Mouse (Mus musculus) CH12.LX (cell line): Measurements from ENCODE around the gene Zc3h12c. TPM values are rescaled to one million over a fixed set of nuclear protein-coding genes. Genes with fewer than 3 reads are reported as not detected.
A peak's percentile ranks its signal among the peaks of the same experiment; 100 is the strongest.

Source experiments
- DNase-seq: peaks from one replicate; pipeline ENCODE4 v3.0.0-alpha.2; 2013; ENCODE audit errors: extremely low read depth
- H3K27ac ChIP-seq: 2 replicates; pipeline ENCODE4 v1.5.1; 2012; ENCODE audit warnings: low read depth, mild to moderate bottlenecking, control low read depth, moderate library complexity; ENCODE audit not compliant: insufficient read depth
- H3K27me3 ChIP-seq: replicated peaks from 2 replicates; pipeline ENCODE3; 2012; ENCODE audit warnings: inconsistent platforms
- H3K36me3 ChIP-seq, 2 experiments: replicated peaks in 1 of 2; 2 replicates each; pipeline versions ENCODE3 to v1.6.1; 2012; ENCODE audit warnings: inconsistent platforms in 1 of 2, low read length in 1 of 2, mild to moderate bottlenecking in 1 of 2, mixed read lengths in 1 of 2, moderate library complexity in 1 of 2; ENCODE audit not compliant: control insufficient read depth in 1 of 2, insufficient read depth in 1 of 2
- H3K4me1 ChIP-seq, 2 experiments: 2 replicates each; pipeline ENCODE4 v1.6.1; 2012; ENCODE audit warnings: inconsistent platforms in 1 of 2, moderate library complexity in 1 of 2; ENCODE audit not compliant: insufficient read depth in 2 of 2, control insufficient read depth in 1 of 2
- H3K4me2 ChIP-seq: 2 replicates; pipeline ENCODE4 v1.6.1; 2012; ENCODE audit warnings: low read depth, mild to moderate bottlenecking, control low read depth; ENCODE audit not compliant: poor library complexity, insufficient read depth, severe bottlenecking
- H3K4me3 ChIP-seq, 3 experiments: fragments of 150-350 bp in 1 of 3; sonication (generic) in 1 of 3; replicated peaks in 1 of 3; 2 replicates each; pipeline versions ENCODE3 to v1.5.1; 2011 to 2012; ENCODE audit warnings: low read depth in 2 of 3, low read length in 2 of 3, mild to moderate bottlenecking in 2 of 3, moderate library complexity in 2 of 3, control low read depth in 1 of 3, improper control_type of control experiment in 1 of 3, inconsistent platforms in 1 of 3, mixed read lengths in 1 of 3; ENCODE audit not compliant: poor library complexity in 1 of 3
- H3K79me2 ChIP-seq: replicated peaks from 2 replicates; pipeline ENCODE4 v1.6.1; 2012; ENCODE audit warnings: mild to moderate bottlenecking, moderate library complexity; ENCODE audit not compliant: control insufficient read depth, poor library complexity, insufficient read depth, severe bottlenecking; ENCODE audit errors: extremely low read depth
- H3K9ac ChIP-seq: 2 replicates; pipeline ENCODE4 v1.6.1; 2012; ENCODE audit warnings: low read depth, mild to moderate bottlenecking, control low read depth, moderate library complexity; ENCODE audit not compliant: insufficient read depth
- H3K9me3 ChIP-seq: replicated peaks from 2 replicates; pipeline ENCODE3; 2012; ENCODE audit warnings: low read length, inconsistent platforms, mixed read lengths
- BHLHE40 ChIP-seq: IDR thresholded peaks from 2 replicates; pipeline ENCODE4 v1.6.1; 2011; ENCODE audit warnings: mild to moderate bottlenecking, low read depth, low read length, improper control_type of control experiment
- CHD2 ChIP-seq: IDR thresholded peaks from 2 replicates; pipeline ENCODE4 v1.6.1; 2011; ENCODE audit warnings: low read length, improper control_type of control experiment
- EP300 ChIP-seq: IDR thresholded peaks from 2 replicates; pipeline ENCODE4 v1.6.1; 2011; ENCODE audit warnings: low read length, improper control_type of control experiment
- ETS1 ChIP-seq: conservative IDR thresholded peaks from 2 replicates; pipeline ENCODE4 v1.6.1; 2012; ENCODE audit warnings: low read depth, mild to moderate bottlenecking, inconsistent platforms, low read length, improper control_type of control experiment, moderate library complexity
- IRF4 ChIP-seq: IDR thresholded peaks from 2 replicates; pipeline ENCODE4 v1.6.1; 2014; ENCODE audit warnings: low read depth, mild to moderate bottlenecking, inconsistent platforms, low read length, improper control_type of control experiment
- JUND ChIP-seq: conservative IDR thresholded peaks from 2 replicates; pipeline ENCODE4 v1.6.1; 2011; ENCODE audit warnings: low read depth, low read length, improper control_type of control experiment
- KAT2A ChIP-seq: IDR thresholded peaks from 2 replicates; pipeline ENCODE4 v1.6.1; 2012; ENCODE audit warnings: low read length, improper control_type of control experiment, inconsistent platforms; ENCODE audit not compliant: insufficient replicate concordance
- MAFK ChIP-seq: IDR thresholded peaks from 2 replicates; pipeline ENCODE4 v1.6.1; 2011; ENCODE audit warnings: low read length, improper control_type of control experiment; ENCODE audit not compliant: insufficient replicate concordance
- MEF2A ChIP-seq: IDR thresholded peaks from 2 replicates; pipeline ENCODE4 v1.6.1; 2014; ENCODE audit warnings: low read depth, mild to moderate bottlenecking, inconsistent platforms, low read length, improper control_type of control experiment, borderline replicate concordance
- MXI1 ChIP-seq: IDR thresholded peaks from 2 replicates; pipeline ENCODE4 v1.6.1; 2011; ENCODE audit warnings: mild to moderate bottlenecking, low read depth, low read length, improper control_type of control experiment
- MYC ChIP-seq: IDR thresholded peaks from 2 replicates; pipeline ENCODE4 v1.6.1; 2011; ENCODE audit warnings: low read depth, mild to moderate bottlenecking, improper control_type of control experiment, low read length
- NRF1 ChIP-seq: IDR thresholded peaks from 2 replicates; pipeline ENCODE4 v1.6.1; 2014; ENCODE audit warnings: low read depth, mild to moderate bottlenecking, inconsistent platforms, low read length, improper control_type of control experiment, moderate library complexity
- RCOR1 ChIP-seq: conservative IDR thresholded peaks from 2 replicates; pipeline ENCODE4 v1.6.1; 2012; ENCODE audit warnings: low read depth, mild to moderate bottlenecking, inconsistent platforms, low read length, improper control_type of control experiment
- SIN3A ChIP-seq: IDR thresholded peaks from 2 replicates; pipeline ENCODE4 v1.6.1; 2012; ENCODE audit warnings: low read length, improper control_type of control experiment, inconsistent platforms
- SMC3 ChIP-seq: IDR thresholded peaks from 2 replicates; pipeline ENCODE4 v1.6.1; 2011; ENCODE audit warnings: low read depth, low read length, improper control_type of control experiment
- ZNF384 ChIP-seq: IDR thresholded peaks from 2 replicates; pipeline ENCODE4 v1.6.1; 2012; ENCODE audit warnings: low read depth, low read length, improper control_type of control experiment, inconsistent platforms
- dilution Hi-C: fragments of 300-500 bp; cut with MboI; formaldehyde crosslinking; loops from 2 replicates; pipeline ENCODE4 v1.14.3; 2020; ENCODE audit warnings: low sequenced_read_pairs; ENCODE audit not compliant: extremely low pct_unique_long_range_greater_than_20kb, extremely low pct_ligation_motif_present
- in situ Hi-C: fragments of 300-500 bp; cut with MboI; formaldehyde crosslinking; loops from 3 replicates; pipeline ENCODE4 v1.14.3; 2019; ENCODE audit warnings: low sequenced_read_pairs, low pct_ligation_motif_present, low pct_unique_long_range_greater_than_20kb, mixed read lengths
- polyA plus RNA-seq: library from polyadenylated mRNA; unstranded; fragments of >175 nt; gene quantifications from 2 replicates; pipeline ENCODE4 v1.2.1, GENCODE M21; 2012; ENCODE audit warnings: low read depth; ENCODE audit not compliant: insufficient read length
- total RNA-seq, 2 experiments: library from RNA; depleted of rRNA; stranded (reverse); fragments of 300-350 nt in 1 of 2; fragments of >200 nt in 1 of 2; gene quantifications; 2 replicates each; pipeline ENCODE4 v1.2.3; 2012 to 2014

Zc3h12c gene
- total and polyA plus RNA-seq, 3 experiments, result 11.2 to 36.1 (median 21.7) TPM

GRCm38 (mm10) chr9:52173937-52174336 is 5.6 kb upstream of the Zc3h12c start:
- Histone ChIP-seq H3K36me3 (no peaks in the 10 kb centered on the region), H3K79me2 (no peaks in the 10 kb centered on the region), H3K4me1 (peaks cover 10 to 56% of the 10 kb centered on the region in 2 experiments; a peak in 3 of 4 replicates), H3K9ac (no peak overlapping the region), H3K9me3 (no peaks in the 10 kb centered on the region), H3K27ac (no peak overlapping the region), H3K4me2 (no peak overlapping the region), H3K27me3 (no peaks in the 10 kb centered on the region), H3K4me3 (no peak overlapping the region)
- DNase-seq, result no peak
- in situ Hi-C loops (loop anchor here (10.0 kb wide), 1 partner anchor 181 kb away; no protein-coding TSS in a partner anchor), dilution Hi-C loops (no loop called here)
- 0 out of 2 replicates have a peak, but pooled peaks have one; percentile 19 for TF ChIP-seq JUND
- 0 out of 2 replicates have a peak, but pooled peaks have one; percentile 38 for TF ChIP-seq MAFK
- TF ChIP-seq CHD2, result no peak
- no peak for TF ChIP-seq SMC3
- TF ChIP-seq ETS1, result no peak; the same call in 1 of the 2 replicates
- peak; percentile 82 for TF ChIP-seq MEF2A
- TF ChIP-seq RCOR1, result no peak
- TF ChIP-seq MYC, result no peak
- no peak for TF ChIP-seq KAT2A
- TF ChIP-seq EP300, result peak; percentile 81
- TF ChIP-seq NRF1, result no peak

GRCm38 (mm10) chr9:52172550-52172949 is 4.2 kb upstream of the Zc3h12c start:
- Histone ChIP-seq H3K9ac (no peak overlapping the region), H3K4me2 (peak overlapping the region; percentile 63), H3K79me2 (peaks cover 9% of the 10 kb centered on the region), H3K9me3 (no peaks in the 10 kb centered on the region), H3K27me3 (no peaks in the 10 kb centered on the region), H3K4me3 (peak overlapping the region; percentile 51 to 94 (median 64)), H3K27ac (peak overlapping the region; percentile 51; the same call in 1 of the 2 replicates), H3K4me1 (peaks cover 10 to 51% of the 10 kb centered on the region in 2 experiments; a peak in 3 of 4 replicates), H3K36me3 (no peaks in the 10 kb centered on the region)
- no peak for DNase-seq
- in situ Hi-C loops (loop anchor here (10.0 kb wide), 1 partner anchor 182 kb away; no protein-coding TSS in a partner anchor), dilution Hi-C loops (no loop called here)
- TF ChIP-seq NRF1 (no peak), MEF2A (peak; percentile 42; the same call in 1 of the 2 replicates), EP300 (peak; percentile 33; the same call in 1 of the 2 replicates), MXI1 (0 out of 2 replicates have a peak, but pooled peaks have one; percentile 18), MAFK (no peak), ETS1 (peak; percentile 16; the same call in 1 of the 2 replicates), SIN3A (0 out of 2 replicates have a peak, but pooled peaks have one; percentile 48), ZNF384 (no peak), BHLHE40 (peak; percentile 59), IRF4 (peak; percentile 15; the same call in 1 of the 2 replicates)
